Mouse (Mus musculus): ENCODE data around the gene Hoxd4. TPM values are rescaled to one million over a fixed set of nuclear protein-coding genes. Genes with fewer than 3 reads are reported as not detected.
A peak's percentile ranks its signal among the peaks of the same experiment; 100 is the strongest.

The Hoxd4 gene
- polyA plus RNA-seq, 1 experiment from 2014 or later, result 1.2 TPM

- Histone ChIP-seq H3K36me3 (no peaks in the 10 kb centered on the region), H3K9me3 (no peaks in the 10 kb centered on the region), H3K4me3 (replicated peaks) (no peak overlapping the region), H3K4me1 (replicated peaks) (peaks cover 17% of the 10 kb centered on the region), H3K4me2 (replicated peaks) (peak overlapping the region; percentile 98), H3K27me3 (replicated peaks) (peaks cover 55% of the 10 kb centered on the region), H3K9ac (no peak overlapping the region), H3K27ac (no peak overlapping the region)
- no peak for ATAC-seq
- 49% methylated on average over 10 of the region's 10 CpGs for WGBS
These were observed 52.2 kb downstream of the Hoxd4 start for GRCm38 (mm10) chr2:74763976-74764375.

GRCm38 (mm10) chr2:74774359-74774758 is 62.6 kb downstream of the Hoxd4 start:
- Histone ChIP-seq H3K36me3 (no peaks in the 10 kb centered on the region), H3K4me3 (replicated peaks) (no peak overlapping the region), H3K4me1 (replicated peaks) (no peaks in the 10 kb centered on the region), H3K27me3 (replicated peaks) (no peaks in the 10 kb centered on the region), H3K27ac (no peak overlapping the region), H3K9me3 (no peaks in the 10 kb centered on the region), H3K4me2 (replicated peaks) (no peak overlapping the region), H3K9ac (no peak overlapping the region)
- no peak for ATAC-seq
- 82% methylated on average over 2 of the region's 2 CpGs for WGBS

- H3K4me2 ChIP-seq (replicated peaks), result no peak overlapping the region
- H3K9me3 ChIP-seq, result no peaks in the 10 kb centered on the region
- H3K4me3 ChIP-seq (replicated peaks), result no peak overlapping the region
- no peaks in the 10 kb centered on the region for H3K27me3 ChIP-seq (replicated peaks)
- H3K36me3 ChIP-seq, result no peaks in the 10 kb centered on the region
- 75% methylated on average over 13 of the region's 13 CpGs for WGBS
- H3K4me1 ChIP-seq (replicated peaks), result no peaks in the 10 kb centered on the region
- H3K9ac ChIP-seq, result no peak overlapping the region
- no peak for ATAC-seq
- no peak overlapping the region for H3K27ac ChIP-seq
These were observed 66.0 kb downstream of the Hoxd4 start for GRCm38 (mm10) chr2:74777536-74778275.

MicroRNAs within 50 kb of the gene (microRNA counts, 519-probe panel; counts per million panel counts)
- 3,456 counts per million, percentile 85 among the panel's probes with 10 or more counts for microRNA mmu-miR-10b

Other genes with a start within 250 kb of the Hoxd4 start
- 19.0 and 25.7 TPM in 2 replicates for gene Lnpk, start 132.5 kb upstream of the Hoxd4 start, polyA plus RNA-seq (2015; fragmentation: Nextera tagmentation; extraction: Ambion mirVana)
- gene Evx2, start 52.4 kb upstream of the Hoxd4 start, polyA plus RNA-seq (2015; fragmentation: Nextera tagmentation; extraction: Ambion mirVana), result 0.04 TPM in 1 of 2 replicates, not detected in the other
- 0.67 and 0.77 TPM in 2 replicates for gene Hoxd13, start 43.6 kb upstream of the Hoxd4 start, polyA plus RNA-seq (2015; fragmentation: Nextera tagmentation; extraction: Ambion mirVana)
- gene Hoxd12, start 36.9 kb upstream of the Hoxd4 start, polyA plus RNA-seq (2015; fragmentation: Nextera tagmentation; extraction: Ambion mirVana), result 0.45 and 1.1 TPM in 2 replicates
- gene Hoxd11, start 32.4 kb upstream of the Hoxd4 start, polyA plus RNA-seq (2015; fragmentation: Nextera tagmentation; extraction: Ambion mirVana), result 1.2 and 2.3 TPM in 2 replicates
- 4.8 and 7.9 TPM in 2 replicates for gene Hoxd10, start 20.0 kb upstream of the Hoxd4 start, polyA plus RNA-seq (2015; fragmentation: Nextera tagmentation; extraction: Ambion mirVana)
- gene Hoxd9, start 14.2 kb upstream of the Hoxd4 start, polyA plus RNA-seq (2015; fragmentation: Nextera tagmentation; extraction: Ambion mirVana), result 4.4 and 5.9 TPM in 2 replicates
- 4.2 and 5.1 TPM in 2 replicates for gene Hoxd8, start 7.3 kb upstream of the Hoxd4 start, polyA plus RNA-seq (2015; fragmentation: Nextera tagmentation; extraction: Ambion mirVana)
- 18.8 and 19.2 TPM in 2 replicates for gene Hoxd3, start within 50 bp of the Hoxd4 start, polyA plus RNA-seq (2015; fragmentation: Nextera tagmentation; extraction: Ambion mirVana)
- 0.55 and 0.73 TPM in 2 replicates for gene Gm28230, start 14.8 kb downstream of the Hoxd4 start, polyA plus RNA-seq (2015; fragmentation: Nextera tagmentation; extraction: Ambion mirVana)
- gene Hoxd1, start 51.1 kb downstream of the Hoxd4 start, polyA plus RNA-seq (2015; fragmentation: Nextera tagmentation; extraction: Ambion mirVana), result 0.09 and 0.10 TPM in 2 replicates
- 112 and 126 TPM in 2 replicates for gene Mtx2, start 113.9 kb downstream of the Hoxd4 start, polyA plus RNA-seq (2015; fragmentation: Nextera tagmentation; extraction: Ambion mirVana)